ENCODE assay signal across 24 mouse cellular contexts in the genomic region with DNA sequence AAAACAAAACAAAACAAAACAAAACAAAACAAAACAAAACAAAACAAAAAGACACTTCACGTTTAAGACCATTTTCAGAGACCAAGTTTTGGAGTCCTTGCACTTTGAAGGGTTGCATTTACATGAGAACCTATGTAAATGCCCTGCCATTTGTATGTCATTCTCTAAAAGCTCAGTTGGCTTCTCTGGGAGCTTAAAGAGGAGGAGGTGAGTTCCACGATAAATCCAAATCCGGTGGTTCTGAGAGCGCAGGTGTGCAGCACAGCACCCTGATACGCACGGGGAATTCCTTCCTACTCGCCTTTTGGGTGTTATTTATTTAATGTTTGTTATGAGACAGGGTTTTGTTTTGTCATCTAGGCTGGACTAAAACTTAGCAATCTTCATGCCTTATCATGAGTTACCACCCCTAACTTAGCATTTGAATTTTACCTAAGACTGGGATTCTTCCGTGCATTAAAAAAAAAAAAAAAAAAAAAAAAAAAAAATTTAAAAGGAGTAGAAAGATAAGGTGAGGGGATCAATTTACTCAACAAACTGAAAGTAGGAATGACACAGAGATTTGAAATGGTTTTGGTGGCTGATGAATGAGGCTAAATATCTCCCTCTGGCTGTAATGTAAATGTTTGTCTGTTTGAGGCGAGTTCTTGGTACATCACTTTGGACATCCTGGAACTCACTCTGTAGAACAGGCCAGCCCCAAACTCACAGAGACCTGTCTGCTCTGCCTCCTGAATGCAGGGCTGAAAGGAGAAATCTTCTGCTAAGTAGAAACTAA.
"Had no signal": no experiment of that assay in that cellular context is flagged by ENCODE, and none has a peak within 500 bp of the region (broad histone marks: within the 10 kb centered on the region; RNA-seq: fewer than 3 reads in every experiment).

No protein-coding gene starts in this region.

- H3K36me3 ChIP-seq: limb, embryonic 10.5 days; limb, embryonic 13.5 days; liver, embryonic 12.5 days; liver, embryonic 15.5 days; lung, embryonic 15.5 days; midbrain, embryonic 12.5 days; midbrain, embryonic 15.5 days; neural tube, embryonic 12.5 days; neural tube, embryonic 15.5 days had no signal

- H3K4me3 ChIP-seq: layer of hippocampus, adult 2 months; limb, embryonic 10.5 days; limb, embryonic 13.5 days; liver, embryonic 12.5 days; liver, embryonic 15.5 days; lung, embryonic 15.5 days; midbrain, embryonic 12.5 days; midbrain, embryonic 15.5 days; neural tube, embryonic 12.5 days; neural tube, embryonic 15.5 days had no signal

- H3K9ac ChIP-seq: limb, embryonic 13.5 days; liver, embryonic 12.5 days; liver, embryonic 15.5 days; lung, embryonic 15.5 days; midbrain, embryonic 12.5 days; midbrain, embryonic 15.5 days; neural tube, embryonic 12.5 days; neural tube, embryonic 15.5 days had no signal

- H3K27ac ChIP-seq: kidney, postnatal 0 days; layer of hippocampus, adult 2 months; limb, embryonic 13.5 days; liver, embryonic 12.5 days; liver, embryonic 15.5 days; lung, embryonic 15.5 days; midbrain, embryonic 12.5 days; midbrain, embryonic 15.5 days; neural tube, embryonic 12.5 days; neural tube, embryonic 15.5 days had no signal

- H3K9me3 ChIP-seq: limb, embryonic 10.5 days; limb, embryonic 13.5 days; liver, embryonic 12.5 days; liver, embryonic 15.5 days; lung, embryonic 15.5 days; megakaryocyte, embryonic 14.5 days; midbrain, embryonic 12.5 days; midbrain, embryonic 15.5 days; neural tube, embryonic 12.5 days; neural tube, embryonic 15.5 days had no signal

- DNase-seq: kidney, adult 9 months; kidney, postnatal 25 days; layer of hippocampus, adult 9-11 months; liver; lung, adult 18-20 months; lung, postnatal 10 days; lung, postnatal 36 days; right cerebral cortex, adult 18-20 months; right cerebral cortex, postnatal 14 days; right cerebral cortex, postnatal 4 days; thymus, adult 18-20 months; thymus, postnatal 36 days had no signal

- H3K4me1 ChIP-seq: liver, embryonic 12.5 days; liver, embryonic 15.5 days; lung, embryonic 15.5 days; midbrain, embryonic 12.5 days; midbrain, embryonic 15.5 days had no signal
